Mouse (Mus musculus) fibroblast of lung, adult 2 months (primary cell): Measurements from ENCODE around the gene Vmn1r188.
A peak's percentile ranks its signal among the peaks of the same experiment; 100 is the strongest.
"Not testable (repeated sequence)": the region's sequence is repeated elsewhere in the genome, so short reads cannot be mapped to it uniquely, and the experiment has no call there.

Source experiments
- DNase-seq: peaks from one replicate; pipeline ENCODE4 v3.0.0-alpha.2; 2011; ENCODE audit warnings: low read depth

The Vmn1r188 gene

GRCm38 (mm10) chr13:22084140-22084539 lies at the start of gene Vmn1r188:
Gene Vmn1r188 (plus strand): TSS chr13:22084440.
- DNase-seq = not testable (repeated sequence)

- no peak for DNase-seq
These were observed 49.6 kb upstream of the Vmn1r188 start for GRCm38 (mm10) chr13:22034443-22035266.

GRCm38 (mm10) chr13:22035267-22036148 lies 48.7 kb upstream of the Vmn1r188 start, which contains the start of the genes Hist1h2ah and Hist1h2bk:
Gene Hist1h2ah (minus strand): TSS chr13:22035568.
Gene Hist1h2bk (plus strand): TSS chr13:22035870.
- DNase-seq = peak; percentile 90

GRCm38 (mm10) chr13:22036149-22036956 lies 47.9 kb upstream of the Vmn1r188 start:
- DNase-seq = no peak

- DNase-seq = no peak
These were observed 47.3 kb upstream of the Vmn1r188 start for GRCm38 (mm10) chr13:22036986-22037385.

GRCm38 (mm10) chr13:22037415-22037814 lies 46.8 kb upstream of the Vmn1r188 start:
- no peak for DNase-seq

- no peak for DNase-seq
These were observed 44.9 kb upstream of the Vmn1r188 start for GRCm38 (mm10) chr13:22039364-22039763.

GRCm38 (mm10) chr13:22039951-22040463 lies 44.2 kb upstream of the Vmn1r188 start:
- no peak for DNase-seq

GRCm38 (mm10) chr13:22040464-22041141 lies 43.6 kb upstream of the Vmn1r188 start:
- no peak for DNase-seq

- DNase-seq = peak; percentile 85
These were observed 43.1 kb upstream of the Vmn1r188 start, which contains the start of gene Hist1h4i for GRCm38 (mm10) chr13:22041142-22041536. Gene Hist1h4i (minus strand): TSS chr13:22041362.

GRCm38 (mm10) chr13:22041651-22042567 lies 42.3 kb upstream of the Vmn1r188 start:
- DNase-seq = no peak

- peak; percentile 99 for DNase-seq
These were observed 41.4 kb upstream of the Vmn1r188 start, which contains the start of the genes Hist1h2ag and Hist1h2bj for GRCm38 (mm10) chr13:22042568-22043502. Gene Hist1h2ag (minus strand): TSS chr13:22042944. Gene Hist1h2bj (plus strand): TSS chr13:22043214.

- DNase-seq = no peak
These were observed 40.5 kb upstream of the Vmn1r188 start for GRCm38 (mm10) chr13:22043503-22044431.

- no peak for DNase-seq
These were observed 39.6 kb upstream of the Vmn1r188 start for GRCm38 (mm10) chr13:22044432-22045155.

GRCm38 (mm10) chr13:22045311-22045710 lies 38.9 kb upstream of the Vmn1r188 start:
- DNase-seq = no peak

- DNase-seq = no peak
These were observed 35.2 kb upstream of the Vmn1r188 start for GRCm38 (mm10) chr13:22049041-22049440.
